Mouse (Mus musculus): ENCODE measurements at regions not wholly inside any gene's neighbourhood (a gene's known extent, or its start where the extent isn't known, plus 50 kb on each side); places are given as distances from the start of the nearest gene placed in this dataset.

- Histone ChIP-seq H3K9me3 (no peaks in the 10 kb centered on the region), H3K4me1 (no peaks in the 10 kb centered on the region), H3K36me3 (no peaks in the 10 kb centered on the region), H3K27me3 (ENCODE audit: insufficient read depth, poor library complexity, severe bottlenecking) (0 out of 2 replicates have a peak, but pooled peaks cover 5% of the 10 kb centered on the region), H3K27ac (no peak overlapping the region), H3K4me3 (no peak overlapping the region)
- WGBS = 77% methylated on average over 1 of the region's 1 CpGs
- peak; percentile 24 for DNase-seq (ENCODE audit: low spot score)
Measured at GRCm38 (mm10) chr16:5316271-5316670, 60.5 kb upstream of the Eef2kmt start.

GRCm38 (mm10) chr16:5313261-5313660 is 57.5 kb upstream of the Eef2kmt start:
- 80% methylated on average over 6 of the region's 6 CpGs for WGBS
- peak; percentile 69 for DNase-seq (ENCODE audit: low spot score)
- no peaks in the 10 kb centered on the region for H3K9me3 ChIP-seq
- no peaks in the 10 kb centered on the region for H3K36me3 ChIP-seq
- peaks cover 21% of the 10 kb centered on the region for H3K27me3 ChIP-seq (ENCODE audit: insufficient read depth, poor library complexity, severe bottlenecking)
- no peaks in the 10 kb centered on the region for H3K4me1 ChIP-seq
- H3K4me3 ChIP-seq = no peak overlapping the region
- H3K27ac ChIP-seq = no peak overlapping the region

GRCm38 (mm10) chr16:5311456-5311855 is 55.7 kb upstream of the Eef2kmt start:
- Histone ChIP-seq H3K9me3 (no peaks in the 10 kb centered on the region), H3K4me1 (peaks cover 5% of the 10 kb centered on the region; the same call in 1 of the 2 replicates), H3K4me3 (no peak overlapping the region), H3K27me3 (ENCODE audit: insufficient read depth, poor library complexity, severe bottlenecking) (peaks cover 36% of the 10 kb centered on the region), H3K36me3 (no peaks in the 10 kb centered on the region), H3K27ac (no peak overlapping the region)
- 83% methylated on average over 9 of the region's 9 CpGs for WGBS
- peak; percentile 58 for DNase-seq (ENCODE audit: low spot score)

GRCm38 (mm10) chr16:5310736-5311135 is 55.0 kb upstream of the Eef2kmt start:
- no peak overlapping the region for H3K4me3 ChIP-seq
- H3K27me3 ChIP-seq (ENCODE audit: insufficient read depth, poor library complexity, severe bottlenecking) = peaks cover 36% of the 10 kb centered on the region
- WGBS = 82% methylated on average over 10 of the region's 10 CpGs
- DNase-seq (ENCODE audit: low spot score) = peak; percentile 71
- H3K27ac ChIP-seq = no peak overlapping the region
- no peaks in the 10 kb centered on the region for H3K36me3 ChIP-seq
- H3K4me1 ChIP-seq = peaks cover 5% of the 10 kb centered on the region; the same call in 1 of the 2 replicates
- H3K9me3 ChIP-seq = no peaks in the 10 kb centered on the region

- H3K27me3 ChIP-seq (ENCODE audit: insufficient read depth, poor library complexity, severe bottlenecking) = peaks cover 36% of the 10 kb centered on the region
- no peaks in the 10 kb centered on the region for H3K9me3 ChIP-seq
- 59% methylated on average over 7 of the region's 7 CpGs for WGBS
- H3K36me3 ChIP-seq = no peaks in the 10 kb centered on the region
- H3K27ac ChIP-seq = no peak overlapping the region
- no peak overlapping the region for H3K4me3 ChIP-seq
- H3K4me1 ChIP-seq = peaks cover 5% of the 10 kb centered on the region; the same call in 1 of the 2 replicates
- peak; percentile 58 for DNase-seq (ENCODE audit: low spot score)
Measured at GRCm38 (mm10) chr16:5307761-5308160, 52.0 kb upstream of the Eef2kmt start.

GRCm38 (mm10) chr16:5307249-5307605 is 51.4 kb upstream of the Eef2kmt start:
- Histone ChIP-seq H3K27me3 (ENCODE audit: insufficient read depth, poor library complexity, severe bottlenecking) (peaks cover 36% of the 10 kb centered on the region), H3K4me3 (peak overlapping the region; percentile 58), H3K27ac (no peak overlapping the region), H3K4me1 (peaks cover 5% of the 10 kb centered on the region; the same call in 1 of the 2 replicates), H3K36me3 (no peaks in the 10 kb centered on the region), H3K9me3 (no peaks in the 10 kb centered on the region)
- 70% methylated on average over 7 of the region's 7 CpGs for WGBS
- DNase-seq (ENCODE audit: low spot score) = peak; percentile 39

- no peaks in the 10 kb centered on the region for H3K9me3 ChIP-seq
- no peaks in the 10 kb centered on the region for H3K36me3 ChIP-seq
- H3K27me3 ChIP-seq (ENCODE audit: insufficient read depth, poor library complexity, severe bottlenecking) = peaks cover 35% of the 10 kb centered on the region
- peak overlapping the region; percentile 58 for H3K4me3 ChIP-seq
- no peak overlapping the region; the same call in 1 of the 2 replicates for H3K27ac ChIP-seq
- peaks cover 5% of the 10 kb centered on the region; the same call in 1 of the 2 replicates for H3K4me1 ChIP-seq
- DNase-seq (ENCODE audit: low spot score) = peak; percentile 93
- 4% methylated on average over 36 of the region's 36 CpGs for WGBS
Measured at GRCm38 (mm10) chr16:5306588-5307248, 50.9 kb upstream of the Eef2kmt start.
